Mouse (Mus musculus) liver, embryonic 14.5 days (tissue): ENCODE data around the gene Fat4.

ENCODE experiments used
- CTCF ChIP-seq: IDR thresholded peaks from 2 replicates; pipeline ENCODE4 v1.5.1; 2016; ENCODE audit warnings: antibody characterized with exemption, low read depth, control low read depth
- EP300 ChIP-seq: IDR thresholded peaks from 2 replicates; pipeline ENCODE4 v1.6.1; 2016; ENCODE audit warnings: antibody characterized with exemption, low read depth

DNA sequence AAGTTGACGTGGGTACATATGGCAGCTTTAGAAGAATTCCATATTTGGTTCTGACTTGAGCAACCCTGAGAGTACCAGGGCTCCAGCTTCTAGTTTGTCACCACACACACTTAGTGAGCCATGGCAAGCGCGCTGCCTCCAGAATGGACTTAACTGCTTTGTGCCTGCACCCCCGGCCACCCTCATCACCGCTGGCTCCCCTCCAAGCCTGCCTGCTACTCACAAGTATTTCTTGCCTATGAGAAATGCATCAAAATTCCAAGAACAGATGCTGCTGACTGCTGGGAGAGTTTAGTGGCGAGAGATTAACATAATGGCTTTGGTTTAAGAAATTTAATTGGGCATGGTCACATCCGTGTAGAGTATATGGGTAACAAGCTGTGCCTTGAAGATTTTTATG, 48.0 kb downstream of the Fat4 start:
- TF ChIP-seq CTCF (no peak), EP300 (no peak)
